Mouse (Mus musculus) small intestine, adult 2 months (tissue): ENCODE measurements around the gene Tceanc2.

Experiments used
- CTCF ChIP-seq: fragments of 200-500 bp; IDR thresholded peaks from 2 replicates; pipeline ENCODE4 v1.5.1; 2012; ENCODE audit warnings: low read depth, mild to moderate bottlenecking, control low read depth, inconsistent platforms, low read length, moderate library complexity, mixed read lengths; ENCODE audit not compliant: insufficient replicate concordance, insufficient read length; ENCODE audit errors: extremely low read depth
- POLR2A ChIP-seq: fragments of 200-500 bp; IDR thresholded peaks from 2 replicates; pipeline ENCODE4 v1.6.1; 2012; ENCODE audit warnings: low read depth, mild to moderate bottlenecking, control low read depth, inconsistent platforms, low read length, moderate library complexity

DNA sequence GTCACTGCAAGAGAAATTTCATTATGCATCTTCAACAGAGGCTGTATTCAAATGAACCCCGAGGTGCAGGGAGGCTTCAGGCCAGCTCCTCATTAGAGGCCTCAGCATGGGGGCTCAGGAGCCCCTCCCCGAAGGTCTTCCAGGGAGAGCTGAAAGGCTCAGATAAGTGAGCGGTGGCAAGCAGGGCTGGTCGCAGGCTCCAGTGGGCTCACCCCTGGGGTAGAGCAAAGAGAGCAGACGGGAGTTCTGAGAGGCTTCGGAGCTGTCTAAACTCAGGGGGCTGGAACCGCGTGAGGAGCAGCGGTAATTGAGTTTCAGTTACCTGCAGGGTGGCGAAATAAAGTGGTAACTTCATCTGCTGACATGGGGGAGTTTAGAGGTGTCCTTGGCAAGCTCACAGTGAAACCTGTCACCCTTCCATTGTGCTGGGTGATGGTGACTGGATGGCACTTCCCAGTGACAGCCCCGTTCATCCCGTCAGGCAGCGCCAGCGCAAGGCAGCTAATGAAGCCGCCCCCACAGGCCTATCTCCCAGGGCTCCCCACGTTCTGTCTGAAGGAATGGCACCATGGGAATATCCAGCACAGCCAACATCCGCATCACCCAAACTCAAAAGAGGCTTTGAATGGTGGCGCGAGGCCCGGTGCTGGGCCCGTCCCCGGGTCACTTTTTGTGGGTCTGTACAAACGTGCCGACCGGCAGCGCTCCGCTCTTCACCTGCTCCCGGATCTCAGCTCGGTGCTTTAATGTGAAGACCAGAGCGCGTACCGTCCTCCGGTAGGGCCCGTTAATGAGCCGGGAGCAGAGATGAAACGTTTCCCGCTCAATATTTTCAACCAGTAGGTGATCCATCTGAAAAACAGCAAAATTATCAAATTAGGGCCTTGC lies 39.7 kb downstream of the Tceanc2 start:
- no peak for TF ChIP-seq CTCF
- TF ChIP-seq POLR2A, result no peak
